Mouse (Mus musculus) splenic B cell, adult 2 months (primary cell): Measurements from ENCODE around the gene Gm11168.
A peak's percentile ranks its signal among the peaks of the same experiment; 100 is the strongest.
"Not testable (repeated sequence)": the region's sequence is repeated elsewhere in the genome, so short reads cannot be mapped to it uniquely, and the experiment has no call there.

Experiments used
- DNase-seq: peaks from one replicate; pipeline ENCODE4 v3.0.0-alpha.2; 2011; ENCODE audit warnings: low read depth, low spot score
- H3K27me3 ChIP-seq: 2 replicates; pipeline ENCODE4 v1.6.1; 2012; ENCODE audit warnings: mild to moderate bottlenecking, low read length, moderate library complexity, mixed read lengths; ENCODE audit not compliant: control insufficient read depth, poor library complexity, insufficient read depth, severe bottlenecking
- H3K36me3 ChIP-seq: 2 replicates; pipeline ENCODE4 v1.6.1; 2012; ENCODE audit warnings: mild to moderate bottlenecking, low read length, moderate library complexity, mixed read lengths; ENCODE audit not compliant: control insufficient read depth, poor library complexity, insufficient read depth, severe bottlenecking

The Gm11168 gene

DNA sequence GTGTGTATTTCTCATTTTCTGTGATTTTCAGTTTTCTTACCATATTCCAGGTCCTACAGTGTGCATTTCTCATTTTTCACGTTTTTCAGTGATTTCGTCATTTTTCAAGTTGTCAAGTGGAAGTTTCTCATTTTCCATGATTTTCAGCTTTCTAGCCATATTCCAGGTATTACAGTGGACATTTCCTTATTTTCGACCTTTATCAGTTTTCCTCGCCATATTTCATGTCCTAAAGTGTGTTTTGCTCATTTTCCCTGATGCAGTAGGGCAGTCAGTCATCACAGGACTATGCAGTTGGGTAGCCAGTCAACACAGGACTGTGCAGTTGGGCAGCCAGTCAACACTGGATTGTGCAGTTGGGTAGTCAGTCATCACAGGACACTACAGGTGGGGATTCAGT is 35.0 kb downstream of the Gm11168 start:
- DNase-seq, result peak; percentile 28
- not testable (repeated sequence) for H3K36me3 ChIP-seq, H3K27me3 ChIP-seq
